Mouse (Mus musculus) brown adipose tissue, adult 24 weeks (tissue): ENCODE data around the gene Timm13. TPM values are rescaled to one million over a fixed set of nuclear protein-coding genes. Genes with fewer than 3 reads are reported as not detected.

Source experiments
- H3K27ac ChIP-seq: fragments of 200-500 bp; replicated peaks from 2 replicates; pipeline ENCODE4 v1.5.1; 2012; ENCODE audit warnings: low read depth, mild to moderate bottlenecking, low read length
- H3K4me1 ChIP-seq: fragments of 200-500 bp; 2 replicates; pipeline ENCODE4 v1.6.1; 2012; ENCODE audit warnings: low read length, mixed read lengths; ENCODE audit not compliant: control insufficient read depth, insufficient read depth, insufficient read length
- H3K4me3 ChIP-seq: fragments of 200-500 bp; 2 replicates; pipeline ENCODE4 v1.5.1; 2012; ENCODE audit warnings: low read depth, mild to moderate bottlenecking, low read length, moderate library complexity; ENCODE audit not compliant: insufficient read depth
- polyA plus RNA-seq: library from polyadenylated mRNA; stranded (reverse); fragments of >200 nt; gene quantifications from 2 replicates; pipeline ENCODE4 v1.2.4, GENCODE M21; 2012; ENCODE audit not compliant: missing spikeins, insufficient read depth, insufficient read length

The Timm13 gene
- polyA plus RNA-seq, 1 experiment = 319 TPM

GRCm38 (mm10) chr10:80936810-80937164, 36.0 kb upstream of the Timm13 start:
- Histone ChIP-seq H3K4me1 (peaks cover 33% of the 10 kb centered on the region), H3K27ac (no peak overlapping the region), H3K4me3 (no peak overlapping the region)

DNA sequence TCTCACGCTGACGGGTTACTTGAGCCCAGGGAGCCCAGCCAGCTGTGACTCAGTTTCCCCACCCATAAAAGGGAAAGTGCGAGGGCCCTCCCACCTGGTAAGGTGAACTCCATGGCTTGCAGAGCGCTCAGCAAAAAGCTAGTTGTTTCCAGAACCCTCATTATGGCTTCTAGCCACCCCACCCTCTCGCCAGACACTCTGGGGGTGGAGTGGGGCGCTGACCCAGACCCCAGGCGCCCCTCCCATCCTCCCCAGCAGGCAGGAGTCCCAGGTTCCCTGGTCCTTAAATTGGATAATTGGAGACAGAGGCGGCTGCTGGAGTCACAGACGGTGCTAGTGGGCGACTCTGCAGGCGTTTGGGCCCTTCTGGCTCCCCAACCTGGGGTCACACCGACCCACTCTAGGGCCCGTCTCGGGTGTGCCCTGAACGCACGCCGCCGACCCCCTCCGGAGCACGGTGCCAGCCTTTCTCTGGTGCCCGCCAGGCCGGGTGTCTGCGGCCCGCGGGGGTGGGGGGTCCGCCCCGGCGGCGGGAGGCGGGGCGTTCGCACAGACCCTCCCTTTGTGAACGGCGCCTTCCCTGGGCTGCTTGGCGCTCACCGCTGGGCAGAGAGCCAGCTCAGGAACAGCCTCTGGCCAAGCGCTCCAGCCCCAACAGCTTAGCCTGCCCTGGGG, 35.5 kb upstream of the Timm13 start:
- Histone ChIP-seq H3K4me1 (peaks cover 29% of the 10 kb centered on the region), H3K27ac (no peak overlapping the region), H3K4me3 (no peak overlapping the region)

GRCm38 (mm10) chr10:80935698-80936097, 34.9 kb upstream of the Timm13 start:
- Histone ChIP-seq H3K4me3 (no peak overlapping the region), H3K4me1 (peaks cover 27% of the 10 kb centered on the region), H3K27ac (no peak overlapping the region)

GRCm38 (mm10) chr10:80935241-80935640, 34.5 kb upstream of the Timm13 start:
- Histone ChIP-seq H3K4me1 (peaks cover 25% of the 10 kb centered on the region), H3K4me3 (no peak overlapping the region), H3K27ac (no peak overlapping the region)

DNA sequence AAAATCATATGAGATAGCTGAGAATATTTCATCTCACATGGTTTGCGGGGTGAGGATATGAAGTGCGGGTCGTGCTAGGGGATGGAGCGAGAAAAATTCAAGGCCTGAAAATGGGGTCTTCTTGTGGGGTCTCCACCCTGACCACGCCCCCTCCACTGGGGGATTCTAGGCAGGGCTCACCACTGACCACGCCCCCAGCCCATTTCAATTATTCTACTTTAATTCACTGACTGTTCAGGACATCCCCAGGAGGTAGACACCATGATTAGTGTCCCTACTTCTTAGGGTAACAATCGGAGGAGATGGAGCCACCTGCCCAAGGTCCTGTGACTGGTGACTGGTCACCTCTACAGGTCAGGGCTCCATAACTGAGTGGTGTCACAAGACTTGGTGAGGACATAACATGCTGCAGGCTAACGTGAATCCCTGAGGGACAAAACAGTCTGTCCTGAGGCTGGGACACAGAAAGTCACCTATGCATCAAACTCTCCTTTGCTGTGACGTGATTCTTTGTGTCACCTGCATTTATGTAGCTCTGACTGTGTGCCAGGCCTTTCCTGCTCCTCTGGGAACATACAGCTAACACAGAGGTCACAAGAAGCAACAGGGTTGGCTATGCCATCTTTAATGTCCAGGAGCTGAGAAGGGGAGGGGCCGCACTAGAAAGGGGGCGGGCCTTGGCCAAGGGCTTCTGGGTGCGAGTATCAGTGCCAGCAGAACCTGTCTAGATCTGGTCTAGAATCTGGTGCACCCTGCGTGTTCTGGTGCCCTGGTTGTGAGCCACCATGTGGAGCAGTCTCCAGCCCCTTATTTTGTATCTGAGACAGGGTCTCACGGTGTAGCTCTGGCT, 33.6 kb upstream of the Timm13 start:
- H3K4me1 ChIP-seq = peaks cover 20% of the 10 kb centered on the region
- no peak overlapping the region for H3K27ac ChIP-seq
- H3K4me3 ChIP-seq = no peak overlapping the region

- peak overlapping the region; percentile 20; the same call in 1 of the 2 replicates for H3K4me3 ChIP-seq
- H3K27ac ChIP-seq = no peak overlapping the region
- H3K4me1 ChIP-seq = peaks cover 20% of the 10 kb centered on the region
Observed at GRCm38 (mm10) chr10:80933421-80933979, 32.7 kb upstream of the Timm13 start.

DNA sequence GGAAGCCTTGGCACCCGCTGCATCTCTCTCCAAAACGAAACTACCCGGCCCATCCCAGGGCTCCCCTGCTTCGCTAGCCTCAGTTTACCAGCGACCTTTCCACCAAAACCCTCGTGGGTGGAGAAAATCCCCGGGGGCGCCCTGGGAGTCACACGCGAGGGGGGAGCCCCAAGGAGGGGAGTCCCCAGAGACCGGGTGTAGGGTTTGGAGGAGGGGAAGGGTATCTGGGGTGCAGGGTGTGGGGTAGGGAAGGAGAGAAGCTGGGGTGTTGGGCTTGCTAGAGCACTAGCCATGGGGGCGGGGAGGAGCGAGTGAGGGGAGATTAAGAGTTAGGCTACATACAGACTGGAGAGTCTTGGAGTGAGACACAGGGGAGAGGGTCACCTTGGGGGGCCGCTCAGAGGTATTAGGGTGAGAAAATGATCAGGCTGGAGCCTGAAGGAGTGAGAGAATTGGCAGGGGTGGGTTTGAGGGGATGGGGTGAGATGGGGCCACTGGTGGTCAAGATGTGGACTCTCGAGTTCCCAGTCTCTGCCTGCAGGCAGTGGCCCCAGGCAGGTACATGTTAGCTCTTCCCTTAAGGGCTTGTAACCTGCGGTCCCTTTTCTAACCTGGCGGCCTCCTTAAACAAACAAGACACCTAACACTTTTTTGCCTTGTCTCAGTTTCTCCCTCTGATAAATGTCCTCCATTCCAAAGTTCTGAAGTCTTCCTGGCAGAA, 32.1 kb upstream of the Timm13 start:
- peak overlapping the region; percentile 31 for H3K4me3 ChIP-seq
- no peak overlapping the region for H3K27ac ChIP-seq
- peaks cover 20% of the 10 kb centered on the region for H3K4me1 ChIP-seq

DNA sequence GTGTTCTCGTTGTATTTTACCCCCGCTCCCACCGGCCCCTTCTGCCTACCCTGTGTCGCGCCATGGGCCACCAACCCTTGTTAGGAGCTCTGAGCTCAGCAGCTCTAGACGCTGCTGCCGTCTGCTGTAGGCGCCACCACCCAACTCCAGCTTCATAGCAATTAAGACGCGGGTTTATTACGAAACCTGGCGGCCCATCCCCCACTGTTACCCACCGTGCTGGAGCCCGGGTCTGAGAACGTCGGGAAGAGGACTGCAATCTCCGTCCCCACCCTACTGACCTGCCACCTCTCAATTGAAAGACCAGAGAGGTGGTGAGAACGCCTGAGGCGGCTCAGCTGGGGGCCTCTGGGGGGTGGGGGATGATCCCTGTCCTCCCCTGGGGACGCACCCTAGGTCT, 31.4 kb upstream of the Timm13 start:
- no peak overlapping the region for H3K27ac ChIP-seq

GRCm38 (mm10) chr10:80931695-80932094, 30.9 kb upstream of the Timm13 start:
- peaks cover 16% of the 10 kb centered on the region for H3K4me1 ChIP-seq
- no peak overlapping the region for H3K27ac ChIP-seq
- H3K4me3 ChIP-seq = peak overlapping the region; percentile 31; the same call in 1 of the 2 replicates

More for the DNA sequence above, 31.4 kb upstream of the Timm13 start:
- H3K4me3 ChIP-seq = peak overlapping the region; percentile 31
- peaks cover 20% of the 10 kb centered on the region for H3K4me1 ChIP-seq

GRCm38 (mm10) chr10:80931153-80931671, 30.4 kb upstream of the Timm13 start:
- Histone ChIP-seq H3K4me3 (peak overlapping the region; percentile 70), H3K4me1 (peaks cover 15% of the 10 kb centered on the region), H3K27ac (no peak overlapping the region)

- Histone ChIP-seq H3K4me1 (peaks cover 15% of the 10 kb centered on the region), H3K4me3 (peak overlapping the region; percentile 70), H3K27ac (0 out of 2 replicates have a peak overlapping the region, but pooled peaks have one; percentile 1)
Observed at GRCm38 (mm10) chr10:80930361-80931152, 29.8 kb upstream of the Timm13 start.

GRCm38 (mm10) chr10:80929299-80930226, 28.8 kb upstream of the Timm13 start, which contains the start of gene Gadd45b:
TSS of gene Gadd45b (plus strand) at chr10:80930073.
- Histone ChIP-seq H3K4me1 (peaks cover 10% of the 10 kb centered on the region), H3K27ac (peak within 1 kb of the TSS; percentile 48), H3K4me3 (peak within 1 kb of the TSS; percentile 81)

- Histone ChIP-seq H3K4me3 (peak overlapping the region; percentile 81), H3K4me1 (peaks cover 7% of the 10 kb centered on the region), H3K27ac (peak overlapping the region; percentile 43; the same call in 1 of the 2 replicates)
Observed at GRCm38 (mm10) chr10:80928586-80929298, 28.0 kb upstream of the Timm13 start.
